In genomic region chr7:27244088-27244487, GRCm38 (mm10) we compare ENCODE assay signal across 7 mouse cellular contexts. TPM values are rescaled to one million over a fixed set of nuclear protein-coding genes. Genes with fewer than 3 reads are reported as not detected.
DNase-seq lines count a peak whose midpoint lies in the region; ATAC-seq and TF ChIP-seq lines count a peak whose summit lies in the region.
"Not testable (repeated sequence)": the region's sequence is repeated elsewhere in the genome, so short reads cannot be mapped to it uniquely, and the experiment has no call there.

No protein-coding gene starts in this region.

- in situ Hi-C loops in CH12.LX (cut with MboI; ENCODE audit: low pct_ligation_motif_present, low pct_unique_long_range_greater_than_20kb, low sequenced_read_pairs): not testable (repeated sequence)

- not testable (repeated sequence) for H3K27me3 ChIP-seq in CH12.LX (replicated peaks); liver, adult 2 months (ENCODE audit: control insufficient read depth, insufficient read depth, low read length); splenic B cell, adult 2 months (ENCODE audit: control insufficient read depth, insufficient read depth, low read length, poor library complexity, severe bottlenecking)

- DNase-seq in CH12.LX (ENCODE audit: extremely low read depth); liver, adult 2 months (ENCODE audit: extremely low read depth, low read depth, low spot score): not testable (repeated sequence)
- DNase-seq in R1 (ENCODE audit: low read depth, low spot score): peak; percentile 70
- peak; percentile 54 for DNase-seq in embryo, embryonic 10.5 days (ENCODE audit: low spot score)
- peak; percentile 74 for DNase-seq in induced T-regulatory cell, adult 2 months (ENCODE audit: low read depth)
- peak; percentile 63 for DNase-seq in splenic B cell, adult 2 months (ENCODE audit: low read depth, low spot score)

- TF ChIP-seq POLR2A in CH12.LX (IDR thresholded peaks at IDR 0.05; ENCODE audit: low read depth, low read length); liver, adult 2 months (IDR thresholded peaks at IDR 0.05; ENCODE audit: extremely low read depth, insufficient read depth, low read length): not testable (repeated sequence)

- not testable (repeated sequence) for H3K27ac ChIP-seq in CH12.LX (ENCODE audit: insufficient read depth, low read depth); liver, adult 2 months (replicated peaks; ENCODE audit: insufficient read depth, low read depth, low read length)

- whole genome bisulfite sequencing in liver, adult 2 months: 90% methylated on average over 2 of the region's 2 CpGs

- not testable (repeated sequence) for TF ChIP-seq RAD21 in CH12.LX (IDR thresholded peaks at IDR 0.05; ENCODE audit: low read depth, low read length)

- H3K4me2 ChIP-seq in CH12.LX (ENCODE audit: insufficient read depth, low read depth, poor library complexity, severe bottlenecking): not testable (repeated sequence)

- peak; percentile 76 for ATAC-seq in megakaryocyte progenitor cell, adult 5-6 weeks (replicated peaks; ENCODE audit: poor library complexity)

- TF ChIP-seq EP300 in CH12.LX (IDR thresholded peaks at IDR 0.05; ENCODE audit: low read length): not testable (repeated sequence)

- peaks cover 63 to 73% of the 10 kb centered on the region in 2 experiments for H3K36me3 ChIP-seq in CH12.LX (replicated peaks in 1 of 2; ENCODE audit: control insufficient read depth in 1 of 2, insufficient read depth in 1 of 2, low read length in 1 of 2)
- H3K36me3 ChIP-seq in liver, adult 2 months (ENCODE audit: control insufficient read depth, insufficient read depth, low read length); splenic B cell, adult 2 months (ENCODE audit: control insufficient read depth, insufficient read depth, low read length, poor library complexity, severe bottlenecking): not testable (repeated sequence)

- H3K9ac ChIP-seq in CH12.LX (ENCODE audit: insufficient read depth, low read depth); liver, adult 2 months (ENCODE audit: low read depth, low read length): not testable (repeated sequence)

- not testable (repeated sequence) for H3K79me2 ChIP-seq in CH12.LX (replicated peaks; ENCODE audit: control insufficient read depth, extremely low read depth, insufficient read depth, poor library complexity, severe bottlenecking); liver, adult 2 months (ENCODE audit: control insufficient read depth, insufficient read depth, low read length)

- H3K4me3 ChIP-seq in CH12.LX (replicated peaks in 1 of 3; ENCODE audit: low read depth in 2 of 3, low read length in 2 of 3, poor library complexity in 1 of 3); liver, adult 2 months (ENCODE audit: insufficient read depth, low read depth, low read length): not testable (repeated sequence)

- dilution Hi-C loops in CH12.LX (cut with MboI; ENCODE audit: extremely low pct_ligation_motif_present, extremely low pct_unique_long_range_greater_than_20kb, low sequenced_read_pairs): not testable (repeated sequence)

- not testable (repeated sequence) for H3K9me3 ChIP-seq in CH12.LX (replicated peaks; ENCODE audit: low read length)

- H3K4me1 ChIP-seq in CH12.LX (ENCODE audit: control insufficient read depth in 1 of 2, insufficient read depth in 2 of 2); liver, adult 2 months (ENCODE audit: control insufficient read depth, insufficient read depth, low read length): not testable (repeated sequence)

- TF ChIP-seq CTCF in CH12.LX (conservative IDR thresholded peaks at IDR 0.05 in 1 of 2, IDR thresholded peaks at IDR 0.05 in 1 of 2; ENCODE audit: low read depth in 2 of 2, low read length in 2 of 2): peak; percentile 8 to 28; a peak in 2 of 4 replicates
- TF ChIP-seq CTCF in liver, adult 2 months (IDR thresholded peaks at IDR 0.05; ENCODE audit: low read depth, low read length): peak; percentile 33; the same call in 1 of the 2 replicates

RNA-seq across cellular contexts. Expression of gene Coq8b, which starts 11.3 kb away (rescaled TPM):
- total RNA-seq in CH12.LX (2012; rRNA removed) (21.7 and 26.5 TPM in 2 replicates), CH12.LX (2014; rRNA removed) (16.0 and 19.7 TPM in 2 replicates)
- polyA plus RNA-seq in CH12.LX (2012; ENCODE audit: insufficient read length, low read depth): 20.6 and 21.3 TPM in 2 replicates
- total RNA-seq in liver, adult 2 months (2014; rRNA removed): 11.9 and 16.6 TPM in 2 replicates
- polyA plus RNA-seq in liver, adult 2 months (2012; rRNA removed): 35.2 and 36.2 TPM in 2 replicates
- total RNA-seq in megakaryocyte progenitor cell, adult 5-6 weeks (2015): 8.4 and 11.8 TPM in 2 replicates
- 10.9 and 14.8 TPM in 2 replicates for total RNA-seq in megakaryocyte progenitor cell, adult 5-6 weeks (2017)

RNA-seq across cellular contexts. Expression of gene Numbl, which starts 14.1 kb away (rescaled TPM):
- total RNA-seq in CH12.LX (2012; rRNA removed): 1.5 and 2.3 TPM in 2 replicates
- total RNA-seq in CH12.LX (2014; rRNA removed): 0.68 and 0.81 TPM in 2 replicates
- polyA plus RNA-seq in CH12.LX (2012; ENCODE audit: insufficient read length, low read depth): 2.7 and 2.9 TPM in 2 replicates
- 0.46 and 0.74 TPM in 2 replicates for total RNA-seq in liver, adult 2 months (2014; rRNA removed)
- 0.62 and 1.5 TPM in 2 replicates for polyA plus RNA-seq in liver, adult 2 months (2012; rRNA removed)
- total RNA-seq in megakaryocyte progenitor cell, adult 5-6 weeks (2015): 0.37 and 1.3 TPM in 2 replicates
- total RNA-seq in megakaryocyte progenitor cell, adult 5-6 weeks (2017): 0.57 and 0.83 TPM in 2 replicates

RNA-seq across cellular contexts. Expression of gene Itpkc, which starts 15.6 kb away (rescaled TPM):
- total RNA-seq in CH12.LX (2012; rRNA removed) (5.9 and 8.1 TPM in 2 replicates), CH12.LX (2014; rRNA removed) (3.2 and 4.0 TPM in 2 replicates)
- polyA plus RNA-seq in CH12.LX (2012; ENCODE audit: insufficient read length, low read depth): 4.0 and 4.1 TPM in 2 replicates
- total RNA-seq in liver, adult 2 months (2014; rRNA removed): 3.5 and 6.0 TPM in 2 replicates
- polyA plus RNA-seq in liver, adult 2 months (2012; rRNA removed): 4.0 and 5.8 TPM in 2 replicates
- total RNA-seq in megakaryocyte progenitor cell, adult 5-6 weeks (2015): 1.7 and 1.9 TPM in 2 replicates
- 2.5 and 2.7 TPM in 2 replicates for total RNA-seq in megakaryocyte progenitor cell, adult 5-6 weeks (2017)

RNA-seq across cellular contexts. Expression of gene Snrpa, which starts 48.0 kb away (rescaled TPM):
- 123 and 130 TPM in 2 replicates for total RNA-seq in CH12.LX (2012; rRNA removed)
- total RNA-seq in CH12.LX (2014; rRNA removed): 67.1 and 74.4 TPM in 2 replicates
- 196 and 233 TPM in 2 replicates for polyA plus RNA-seq in CH12.LX (2012; ENCODE audit: insufficient read length, low read depth)
- 10.5 and 17.0 TPM in 2 replicates for total RNA-seq in liver, adult 2 months (2014; rRNA removed)
- polyA plus RNA-seq in liver, adult 2 months (2012; rRNA removed): 76.8 and 79.1 TPM in 2 replicates
- total RNA-seq in megakaryocyte progenitor cell, adult 5-6 weeks (2015): 206 and 215 TPM in 2 replicates
- total RNA-seq in megakaryocyte progenitor cell, adult 5-6 weeks (2017): 88.4 and 96.6 TPM in 2 replicates

RNA-seq across cellular contexts. Expression of gene BC024978, which starts 48.5 kb away (rescaled TPM):
- total RNA-seq in CH12.LX (2012; rRNA removed) (1.6 and 1.9 TPM in 2 replicates), CH12.LX (2014; rRNA removed) (0.90 and 1.7 TPM in 2 replicates)
- polyA plus RNA-seq in CH12.LX (2012; ENCODE audit: insufficient read length, low read depth): 5.7 and 9.4 TPM in 2 replicates
- total RNA-seq in liver, adult 2 months (2014; rRNA removed): 3.9 and 4.2 TPM in 2 replicates
- polyA plus RNA-seq in liver, adult 2 months (2012; rRNA removed): 10.2 and 13.8 TPM in 2 replicates
- 6.0 and 6.1 TPM in 2 replicates for total RNA-seq in megakaryocyte progenitor cell, adult 5-6 weeks (2015)
- total RNA-seq in megakaryocyte progenitor cell, adult 5-6 weeks (2017): 0.58 and 1.0 TPM in 2 replicates
